Mouse (Mus musculus) T-helper 1 cell (primary cell): ENCODE measurements around the gene Ptafr.
"Not testable (repeated sequence)": the region's sequence is repeated elsewhere in the genome, so short reads cannot be mapped to it uniquely, and the experiment has no call there.

ENCODE experiments used
- in situ Hi-C: fragments of 300-600 bp; cut with MboI, MseI; formaldehyde crosslinking; loops from one replicate; pipeline ENCODE4 v1.15.1; 2025; ENCODE audit warnings: high pct_unique_total_duplicates

Ptafr gene

GRCm38 (mm10) chr4:132555550-132555949, 8.3 kb upstream of the Ptafr start:
- in situ Hi-C loops, result not testable (repeated sequence)

GRCm38 (mm10) chr4:132563261-132563660, 606 bp upstream of the Ptafr start:
- in situ Hi-C loops, result no loop called here

DNA sequence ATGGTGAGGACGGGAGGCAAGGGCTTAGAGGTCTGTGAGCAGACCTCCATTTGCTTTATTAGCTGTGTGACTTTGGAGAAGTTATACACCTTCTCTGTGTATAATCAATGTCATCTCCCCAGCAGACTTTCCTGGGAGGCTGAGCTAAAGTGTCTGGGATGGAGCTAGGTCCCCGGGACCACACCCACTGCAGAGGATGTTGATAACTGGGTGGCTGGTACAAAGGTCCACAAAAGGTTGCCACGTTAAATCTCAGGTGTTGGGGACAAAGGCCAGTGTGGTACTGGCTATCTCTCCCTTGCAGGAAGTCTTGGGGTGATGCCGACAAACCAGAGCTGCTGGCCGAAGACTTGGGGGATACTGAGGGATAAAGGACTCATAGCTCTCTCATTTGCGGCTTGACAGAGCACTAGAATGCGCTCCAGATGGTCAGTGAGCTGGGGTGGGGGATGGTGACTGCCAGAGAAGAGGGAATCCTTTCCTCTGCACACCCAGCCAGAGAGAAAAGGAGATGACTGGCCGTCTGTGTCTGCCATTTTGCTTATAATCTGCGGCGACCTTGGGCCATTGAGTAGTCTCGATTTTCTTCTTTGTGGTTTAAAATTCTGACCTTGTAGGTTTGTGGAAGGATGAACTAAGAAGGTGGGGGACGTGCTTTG, 1.4 kb downstream of the Ptafr start:
- in situ Hi-C loops, result no loop called here

DNA sequence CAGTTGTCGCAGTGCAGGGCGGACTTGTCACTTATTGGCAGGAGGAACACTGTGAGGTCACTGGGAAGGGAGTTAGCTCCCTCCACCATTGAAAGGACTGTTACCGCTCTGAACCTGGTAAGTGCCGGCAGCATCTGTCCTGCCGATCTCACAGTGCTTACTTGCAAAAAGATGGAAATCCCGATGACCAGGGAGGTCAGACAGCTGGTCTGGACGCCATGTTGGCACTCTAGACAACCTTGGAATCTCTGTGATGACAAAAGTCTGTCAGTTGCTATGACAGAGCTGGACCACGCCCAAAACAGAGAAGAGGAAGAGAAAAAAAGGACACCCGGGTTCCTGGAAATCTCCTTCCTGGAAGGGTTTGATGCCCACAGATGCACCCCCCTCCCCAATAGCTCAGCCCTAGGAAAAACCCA, 3.5 kb downstream of the Ptafr start:
- in situ Hi-C loops, result no loop called here

DNA sequence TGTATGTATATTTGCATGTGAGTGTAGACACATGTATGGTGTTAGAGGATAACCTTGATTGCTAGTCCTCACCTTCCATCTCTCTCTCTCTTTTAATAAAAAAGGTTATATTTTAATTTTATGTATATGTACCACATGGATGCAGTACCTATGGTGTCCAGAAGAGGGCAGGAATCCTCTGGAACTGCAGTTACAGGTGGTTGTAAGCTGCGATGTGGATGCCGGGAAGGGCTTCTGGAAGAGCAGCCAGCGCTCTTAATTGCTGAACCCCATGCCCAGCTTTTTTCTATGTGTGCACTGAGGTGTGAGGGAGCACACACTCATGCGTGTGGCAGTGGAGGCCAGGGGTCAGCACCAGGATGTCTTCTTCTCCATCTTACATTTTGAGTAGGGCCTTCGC, 5.2 kb downstream of the Ptafr start:
- in situ Hi-C loops, result no loop called here

DNA sequence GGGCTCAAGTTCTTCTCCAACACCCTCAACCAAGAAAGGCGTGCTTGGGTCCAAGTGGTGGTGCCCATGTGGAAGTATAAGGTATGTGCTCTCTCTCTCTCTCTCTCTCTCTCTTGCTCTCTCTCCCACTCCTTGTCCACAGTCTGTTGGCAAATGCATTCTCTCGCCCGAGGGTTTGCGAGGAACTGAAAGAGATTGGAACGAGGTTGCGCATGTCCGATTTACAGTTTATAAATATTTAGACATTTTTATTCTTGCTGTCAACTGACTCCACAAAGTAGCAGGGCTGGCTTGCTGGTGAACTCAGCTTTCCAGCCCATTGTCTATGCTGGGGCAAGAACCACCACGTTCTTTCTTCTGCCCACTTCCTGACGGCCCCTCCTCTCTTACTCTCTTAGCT, 7.3 kb downstream of the Ptafr start:
- in situ Hi-C loops, result no loop called here

DNA sequence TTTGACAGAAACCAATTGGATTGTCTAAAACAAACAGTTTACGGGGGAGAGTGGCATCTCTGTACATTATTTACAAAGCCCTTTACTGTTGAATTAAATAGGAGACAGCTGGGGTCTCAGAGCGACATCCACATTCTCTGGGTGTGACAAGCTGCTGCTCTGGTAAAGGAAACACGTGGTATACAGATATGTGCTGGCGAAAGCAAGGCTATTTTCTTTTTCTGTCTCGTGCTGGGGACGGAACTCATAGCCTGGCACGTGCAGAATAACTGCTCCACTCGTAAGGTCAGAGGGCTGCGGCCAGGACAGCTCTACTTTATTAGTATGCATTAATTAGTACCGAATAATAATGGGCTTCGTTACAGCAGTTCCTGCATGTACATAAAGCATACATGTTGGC, 9.5 kb downstream of the Ptafr start:
- in situ Hi-C loops, result no loop called here

- in situ Hi-C loops, result no loop called here
Observed at GRCm38 (mm10) chr4:132574809-132575347, 11.0 kb downstream of the Ptafr start.

- in situ Hi-C loops, result loop anchor here (10.0 kb wide), 1 partner anchor 1839 kb away; no protein-coding TSS in a partner anchor
Observed at GRCm38 (mm10) chr4:132583781-132584180, 19.9 kb downstream of the Ptafr start.

- in situ Hi-C loops, result loop anchor here (10.0 kb wide), 1 partner anchor 1840 kb away; no protein-coding TSS in a partner anchor
Observed at GRCm38 (mm10) chr4:132584975-132585374, 21.1 kb downstream of the Ptafr start.

DNA sequence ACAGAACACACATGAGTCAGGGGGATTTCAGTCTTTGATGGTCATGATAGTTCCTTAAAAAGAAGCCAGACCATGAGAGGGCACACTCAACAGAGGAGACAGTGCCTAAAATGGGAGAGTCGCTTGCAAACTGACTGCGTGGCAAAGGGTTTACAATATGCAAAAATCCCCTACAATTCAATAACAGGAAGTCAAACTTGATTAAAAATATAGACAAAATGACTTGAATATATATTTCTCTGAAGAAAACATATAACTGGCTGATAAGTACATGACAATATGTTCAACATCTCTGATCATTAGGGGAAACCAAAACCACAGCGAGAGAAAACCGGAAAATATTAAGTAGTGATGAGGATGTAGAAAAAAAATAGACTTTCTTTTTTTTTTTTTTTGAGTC, 22.4 kb downstream of the Ptafr start:
- in situ Hi-C loops, result loop anchor here (10.0 kb wide), 1 partner anchor 1841 kb away; no protein-coding TSS in a partner anchor

DNA sequence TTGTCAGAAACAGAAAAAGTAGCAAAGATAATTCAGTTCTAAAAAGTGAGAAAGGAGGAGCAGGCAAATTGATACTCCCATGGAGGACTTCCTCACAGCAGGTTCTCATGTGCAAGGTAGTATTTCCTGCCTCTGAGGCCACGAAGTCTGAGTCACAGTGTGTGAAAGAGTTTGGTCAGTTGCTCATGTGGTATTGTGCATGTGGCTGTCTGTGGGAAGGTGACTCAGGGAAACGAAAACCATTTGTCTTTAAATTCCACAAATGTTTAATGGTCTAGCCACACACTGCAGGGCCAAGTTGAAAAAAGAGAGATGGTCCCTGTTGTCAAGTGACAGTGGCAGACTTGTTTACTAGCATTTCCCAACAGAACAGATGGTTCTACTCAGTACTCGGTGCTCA, 24.6 kb downstream of the Ptafr start:
- in situ Hi-C loops, result loop anchor here (10.0 kb wide), 1 partner anchor 1844 kb away; no protein-coding TSS in a partner anchor

DNA sequence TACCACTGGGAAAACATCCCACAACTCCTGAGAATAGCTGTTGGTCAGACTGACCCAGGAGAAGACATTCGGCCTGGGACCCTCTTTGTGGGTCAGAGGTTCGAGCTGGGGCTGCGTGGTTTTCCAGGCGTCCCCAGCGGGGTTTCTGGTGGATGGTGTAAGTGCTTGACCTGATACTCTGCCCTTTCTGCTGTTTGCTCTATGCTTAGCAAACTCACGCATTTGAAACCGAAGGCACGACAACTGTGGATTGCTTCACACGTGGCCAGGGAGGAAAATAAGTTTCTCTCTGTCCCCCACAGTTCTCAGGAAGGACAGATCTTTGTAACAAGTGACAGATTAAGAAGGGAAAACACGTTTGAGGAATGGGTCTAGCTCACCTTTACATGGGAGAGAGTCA, 26.8 kb downstream of the Ptafr start:
- in situ Hi-C loops, result no loop called here

- in situ Hi-C loops, result no loop called here
Observed at GRCm38 (mm10) chr4:132592958-132593357, 29.1 kb downstream of the Ptafr start.

DNA sequence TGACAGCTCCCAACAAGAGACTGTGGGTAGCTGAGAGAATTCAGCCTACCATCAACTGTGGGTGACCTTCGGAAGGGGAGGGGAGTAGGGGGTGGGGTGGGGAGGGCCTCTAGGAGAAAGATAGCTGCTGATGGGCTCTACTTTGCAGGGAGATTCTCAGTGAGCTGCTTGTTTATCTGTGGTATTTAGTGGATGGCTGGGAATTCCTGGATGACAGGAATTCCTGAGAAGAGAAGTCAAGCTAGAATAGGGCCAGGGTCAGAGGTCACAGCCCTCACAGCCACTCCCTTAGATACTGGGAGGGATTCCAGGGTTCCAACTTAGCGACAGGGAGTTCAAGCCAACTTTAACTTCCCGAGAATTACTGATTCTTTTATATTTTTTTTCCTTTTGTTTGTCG, 30.3 kb downstream of the Ptafr start:
- in situ Hi-C loops, result no loop called here

DNA sequence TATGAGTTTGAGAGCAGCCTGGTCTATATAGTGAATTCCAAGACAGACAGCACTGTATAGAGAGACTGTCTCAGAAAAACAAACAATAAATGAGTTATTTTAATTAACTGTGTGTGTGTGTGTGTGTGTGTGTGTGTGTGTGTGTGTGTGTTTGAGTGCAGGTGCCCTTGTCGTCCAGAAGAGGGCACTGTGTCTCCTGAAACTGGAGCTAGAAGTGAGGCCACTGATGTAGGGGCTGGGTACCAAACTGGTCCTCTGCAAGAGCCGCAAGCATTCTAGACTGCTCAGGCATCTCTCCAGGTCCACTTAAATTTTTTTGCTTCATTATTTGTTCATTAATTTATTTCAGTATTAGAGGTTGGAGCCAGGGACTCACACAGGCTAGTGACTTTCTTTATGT, 35.0 kb downstream of the Ptafr start:
- in situ Hi-C loops, result no loop called here

DNA sequence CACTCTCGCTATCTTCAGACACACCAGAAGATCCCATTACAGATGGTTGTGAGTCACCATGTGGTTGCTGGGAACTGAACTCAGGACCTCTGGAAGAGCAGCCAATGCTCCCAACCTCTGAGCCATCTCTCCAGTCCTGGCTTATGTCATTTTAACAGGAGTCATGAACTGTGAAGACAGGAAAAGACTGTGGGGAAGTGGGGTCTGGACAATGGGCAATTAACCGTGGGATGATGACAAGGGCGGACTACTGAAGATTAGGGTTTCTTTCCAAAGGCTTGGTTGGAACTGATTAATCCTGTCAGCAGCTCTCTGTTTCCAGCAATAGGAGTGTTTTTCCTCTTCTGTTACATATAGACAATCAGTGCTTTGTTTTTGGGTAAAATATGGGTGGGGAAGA, 35.9 kb downstream of the Ptafr start:
- in situ Hi-C loops, result no loop called here

DNA sequence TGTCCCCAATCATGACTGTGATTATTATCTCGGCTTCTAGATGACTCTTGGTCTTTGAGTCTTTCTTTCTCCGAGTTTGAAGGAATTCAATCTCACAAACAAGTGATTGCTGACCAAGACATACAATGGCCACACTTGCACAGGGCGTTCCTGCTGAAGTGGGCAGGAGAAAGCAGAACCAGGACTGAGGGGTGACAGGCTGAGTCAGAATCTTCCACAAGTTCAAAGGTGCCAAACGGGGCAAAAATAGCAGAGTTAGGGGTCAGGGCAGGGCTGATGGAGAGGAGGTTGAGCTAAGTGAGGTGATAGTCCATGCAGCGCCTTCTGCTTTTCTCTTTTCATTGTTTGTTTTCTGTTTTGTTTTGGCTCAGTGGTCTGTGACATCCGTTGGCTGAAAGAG, 36.6 kb downstream of the Ptafr start:
- in situ Hi-C loops, result no loop called here

DNA sequence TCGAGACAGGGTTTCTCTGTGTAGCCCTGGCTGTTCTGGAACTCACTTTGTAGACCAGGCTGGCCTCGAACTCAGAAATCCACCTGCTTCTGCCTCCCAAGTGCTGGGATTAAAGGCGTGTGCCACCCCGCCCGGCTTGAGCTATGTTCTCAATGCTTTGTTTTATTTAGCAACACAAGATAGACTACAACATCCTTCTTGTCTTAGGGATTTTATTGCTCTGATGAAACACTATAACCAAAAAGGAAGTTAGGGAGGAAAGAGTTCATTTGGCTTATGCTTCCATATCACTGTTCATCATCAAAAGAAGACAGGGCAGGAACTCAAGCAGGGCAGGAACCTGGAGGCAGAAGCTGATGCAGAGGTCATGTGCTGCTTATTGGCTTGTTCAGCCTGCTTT, 37.4 kb downstream of the Ptafr start:
- in situ Hi-C loops, result not testable (repeated sequence)

- in situ Hi-C loops, result no loop called here
Observed at GRCm38 (mm10) chr4:132603468-132603867, 39.6 kb downstream of the Ptafr start.

DNA sequence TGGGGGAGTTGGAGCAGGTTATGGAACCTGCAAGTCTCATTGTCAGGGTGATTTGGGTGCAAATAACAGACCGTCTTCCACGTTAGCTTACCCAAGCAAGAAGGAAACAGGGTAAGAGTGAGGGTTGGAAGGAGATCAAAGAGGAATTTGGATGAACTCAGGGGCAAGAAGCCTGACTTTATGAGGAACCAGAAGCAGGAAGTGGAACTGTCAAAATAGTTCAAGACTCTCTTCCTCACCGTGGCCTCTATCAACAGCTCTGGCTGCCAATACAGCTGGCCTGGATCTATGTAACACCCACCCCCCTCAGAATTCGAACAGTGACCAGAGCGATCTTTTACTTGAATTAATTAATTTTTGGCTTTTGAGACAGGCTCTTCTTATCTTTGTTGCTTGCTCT, 41.9 kb downstream of the Ptafr start:
- in situ Hi-C loops, result no loop called here

DNA sequence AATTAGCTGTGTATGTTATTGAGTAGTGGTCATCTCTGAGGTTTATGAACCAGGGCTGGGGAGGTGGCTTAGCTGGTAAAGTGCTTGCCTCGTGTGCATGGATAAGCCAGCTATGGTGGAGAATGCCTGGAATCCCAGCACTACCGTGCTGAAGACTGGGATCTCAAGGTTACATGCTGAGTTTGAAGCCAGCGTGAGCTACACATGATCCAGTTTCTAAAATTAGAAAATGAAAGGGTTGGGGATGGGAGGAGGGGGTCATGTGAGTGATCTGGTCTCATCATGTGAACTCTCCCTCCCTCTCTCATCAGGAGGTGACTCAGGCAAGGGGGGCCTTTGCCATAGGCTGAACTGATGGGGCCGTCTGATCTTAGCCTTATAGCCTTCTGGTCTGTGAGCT, 44.3 kb downstream of the Ptafr start:
- in situ Hi-C loops, result no loop called here

DNA sequence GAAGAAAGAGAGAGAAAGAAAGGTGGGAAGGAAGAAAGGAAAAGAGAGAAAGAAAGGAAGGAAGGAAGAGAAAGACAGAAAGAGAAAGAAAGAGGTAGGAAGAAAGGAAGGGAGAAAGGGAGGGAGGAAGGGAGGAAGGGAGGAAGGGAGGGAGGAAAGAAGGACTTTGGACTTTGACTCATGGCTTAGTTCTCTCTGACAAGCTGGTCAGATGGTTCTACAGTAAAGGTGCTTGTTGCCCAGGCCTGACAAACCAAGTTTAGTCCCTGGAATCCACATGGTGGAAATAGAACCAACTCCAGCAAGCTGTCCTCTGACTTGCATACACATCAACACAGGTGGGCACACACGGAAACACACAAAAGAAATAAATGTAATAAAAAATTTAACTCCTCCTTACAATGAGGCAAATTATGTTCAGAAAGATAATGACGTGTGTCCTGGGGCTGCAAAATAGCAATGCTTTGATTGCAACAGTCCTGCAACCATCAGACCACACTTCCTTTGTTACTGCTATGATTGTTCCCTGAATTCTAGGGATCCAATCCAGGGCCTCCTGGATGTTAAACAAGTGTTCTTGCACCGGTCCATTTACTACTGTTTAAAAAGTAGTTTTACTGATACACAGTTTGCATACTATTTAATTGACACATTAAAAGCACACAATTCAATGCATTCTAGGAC, 46.6 kb downstream of the Ptafr start:
- in situ Hi-C loops, result no loop called here
